Mouse (Mus musculus) adrenal gland, postnatal 10 days (tissue): ENCODE results near the gene Zfp646. TPM values are rescaled to one million over a fixed set of nuclear protein-coding genes. Genes with fewer than 3 reads are reported as not detected.

Experiments
- DNase-seq: peaks from one replicate; pipeline ENCODE4 v3.0.0; 2021; ENCODE audit warnings: mixed read lengths
- total RNA-seq, 2 experiments: library from RNA; stranded (reverse); gene quantifications; 2 replicates each; pipeline ENCODE4 v1.2.3; 2021

Gene Zfp646
- total RNA-seq, 2 experiments from 2014 or later: 29.8 to 35.6 TPM

DNA sequence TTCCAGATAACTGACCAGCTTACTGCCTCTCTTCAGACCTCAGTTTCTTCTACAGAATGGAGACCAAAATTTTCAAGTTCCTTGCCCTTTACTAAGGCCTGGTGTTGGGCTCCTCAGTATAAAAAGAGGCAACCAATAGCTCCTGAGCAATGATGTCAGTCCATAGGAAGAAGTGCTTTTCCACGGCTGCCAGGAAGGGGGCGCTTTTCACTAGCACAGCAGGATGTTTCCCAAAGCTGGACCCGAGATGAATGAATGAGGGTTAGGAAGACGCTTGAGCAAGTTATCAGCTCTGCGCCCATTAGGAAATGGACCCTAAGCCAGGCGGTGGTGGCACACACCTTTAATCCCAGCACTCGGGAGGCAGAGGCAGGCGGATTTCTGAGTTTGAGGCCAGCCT is 45.5 kb downstream of the Zfp646 start:
- DNase-seq: no peak

- no peak for DNase-seq
These were observed 46.6 kb downstream of the Zfp646 start for GRCm38 (mm10) chr7:127922451-127923275.

DNA sequence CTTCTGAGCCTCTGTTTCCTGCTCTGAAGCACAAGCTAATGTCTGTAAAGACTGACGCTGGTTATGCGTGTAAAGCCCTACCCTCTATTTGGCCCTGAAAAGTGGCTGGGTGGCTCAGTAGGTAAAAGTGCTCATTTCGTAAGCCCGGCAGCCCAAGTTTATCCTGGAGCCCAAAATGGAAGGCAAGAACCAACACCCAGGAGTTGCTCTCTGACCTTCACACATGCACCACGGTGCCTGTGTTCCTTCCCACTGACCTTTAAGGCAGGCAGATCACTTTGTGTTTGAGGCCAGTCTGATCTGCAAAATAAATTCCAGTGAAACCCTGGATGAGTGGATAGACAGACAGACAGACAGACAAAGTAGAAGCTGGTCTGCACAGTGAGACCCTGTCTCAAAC is 47.7 kb downstream of the Zfp646 start:
- no peak for DNase-seq

DNA sequence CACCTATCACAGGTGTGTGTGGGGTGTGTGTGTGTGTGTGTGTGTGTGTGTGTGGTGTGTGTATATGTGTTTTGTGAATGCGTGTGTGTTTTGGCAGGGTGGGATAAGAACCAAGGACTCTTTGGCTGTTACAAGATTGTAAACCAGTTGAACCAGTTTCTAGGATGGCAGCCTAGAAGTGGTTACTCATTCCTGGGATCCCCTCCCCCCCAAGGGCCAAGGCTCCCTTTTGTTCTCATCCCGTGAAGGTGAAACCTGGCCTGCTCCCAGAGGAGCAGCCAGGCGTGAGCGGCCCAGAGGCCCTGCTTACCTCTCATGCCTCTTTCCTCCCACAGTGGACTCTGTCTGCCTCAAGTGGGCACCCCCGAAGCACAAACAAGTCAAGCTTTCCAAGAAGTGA is 49.2 kb downstream of the Zfp646 start:
- DNase-seq: no peak

GRCm38 (mm10) chr7:127926066-127926465 is 50.0 kb downstream of the Zfp646 start:
- no peak for DNase-seq

GRCm38 (mm10) chr7:127926846-127927245 is 50.8 kb downstream of the Zfp646 start:
- no peak for DNase-seq

GRCm38 (mm10) chr7:127927726-127928125 is 51.7 kb downstream of the Zfp646 start:
- no peak for DNase-seq

DNA sequence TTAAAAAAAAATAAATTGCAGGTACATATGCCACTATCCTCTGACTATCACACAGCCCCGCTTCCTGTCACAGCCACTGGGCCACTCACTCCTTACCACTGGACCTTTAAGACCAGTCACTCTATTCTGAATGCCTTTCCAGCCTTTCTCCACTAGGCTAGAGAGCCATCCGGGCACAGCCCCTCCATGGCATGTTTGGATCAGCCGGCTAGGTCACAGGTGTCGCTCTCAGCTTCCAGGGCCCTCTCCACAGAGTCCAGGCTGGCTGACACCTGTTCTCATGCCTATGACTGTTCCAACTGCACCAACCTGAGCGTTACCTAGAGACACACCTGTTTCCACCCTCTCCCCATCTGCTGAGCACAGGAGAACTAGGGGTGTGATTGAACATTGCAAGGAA is 52.6 kb downstream of the Zfp646 start:
- no peak for DNase-seq

DNA sequence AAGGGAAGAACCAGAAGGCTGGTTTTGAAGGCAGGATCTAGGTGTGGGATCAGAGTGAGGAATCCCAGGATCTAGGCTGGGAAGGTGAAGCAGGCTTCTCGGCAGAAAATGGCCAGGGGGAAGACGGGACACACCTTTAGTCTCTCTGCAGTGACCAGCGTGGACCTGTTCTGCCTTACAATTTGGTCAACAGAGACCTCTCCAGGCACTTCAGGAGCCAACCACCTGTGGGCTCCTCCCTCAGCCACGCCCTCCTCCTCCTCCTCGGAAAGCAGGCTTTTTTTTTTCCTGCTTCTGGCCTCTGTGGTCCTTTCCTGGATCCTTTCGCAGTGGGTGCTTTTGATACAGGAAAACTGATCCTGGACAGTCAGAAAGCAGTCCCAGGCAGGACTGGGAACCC is 53.9 kb downstream of the Zfp646 start, which contains the start of gene Prss8:
TSS of gene Prss8 (minus strand) at position 182 of the 400 bp plus-strand sequence.
- no peak for DNase-seq

DNA sequence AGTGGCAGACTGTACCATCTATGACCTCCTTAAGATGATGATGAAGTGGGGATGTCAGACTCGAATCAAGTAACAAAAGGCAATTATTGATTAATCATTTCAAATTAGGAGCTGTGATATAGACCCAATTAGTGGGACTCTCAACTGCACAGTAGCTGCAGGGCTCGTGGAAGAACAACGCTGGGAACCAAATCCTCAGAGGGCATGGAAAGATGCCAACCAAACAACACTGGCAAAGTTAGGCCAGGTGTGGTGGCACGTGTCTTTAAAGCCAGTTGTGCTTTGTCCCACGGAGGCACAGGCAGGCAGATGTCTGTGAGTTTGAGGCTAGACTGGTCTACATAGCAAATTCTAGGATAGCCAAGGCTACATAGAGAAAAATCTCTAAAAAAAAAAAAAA is 54.6 kb downstream of the Zfp646 start:
- no peak for DNase-seq

DNA sequence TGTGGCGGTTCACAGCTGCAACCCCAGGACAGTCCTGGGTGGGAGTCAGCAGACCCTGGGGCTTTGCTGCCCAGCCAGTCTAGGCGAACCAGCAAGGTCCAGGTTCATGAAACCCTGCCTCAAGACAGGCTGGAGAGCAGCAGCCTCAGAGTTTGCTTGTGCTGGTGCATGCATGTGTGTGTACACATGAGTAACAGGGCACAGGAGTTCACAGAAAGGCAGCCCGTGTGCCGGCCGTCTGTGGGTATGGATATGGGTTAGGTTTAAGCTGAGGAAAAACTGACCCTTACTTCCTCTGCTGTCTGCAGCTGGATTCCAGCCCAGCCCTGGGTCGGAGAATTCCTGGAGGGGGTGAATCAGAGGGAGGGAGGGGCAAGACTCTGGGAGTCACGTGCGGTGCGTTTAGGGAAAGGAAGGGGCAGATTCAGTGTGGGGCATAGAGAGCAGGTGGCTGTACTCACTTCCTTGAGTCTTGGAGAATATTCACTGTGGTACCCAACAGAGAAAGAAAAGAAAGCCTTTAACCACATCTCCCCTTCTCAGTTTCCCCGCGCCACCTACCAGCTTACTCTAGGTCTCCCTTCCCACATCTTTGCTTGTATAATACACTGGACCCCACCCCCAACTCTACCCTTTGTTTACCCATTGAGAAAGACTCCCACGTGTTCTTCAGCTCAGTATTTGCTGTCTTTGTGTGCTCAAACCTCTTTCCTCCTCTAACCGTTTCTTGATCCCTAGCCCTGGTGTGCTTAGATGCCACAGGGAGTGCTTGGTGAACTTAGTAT is 55.5 kb downstream of the Zfp646 start:
- DNase-seq: peak; percentile 70

DNA sequence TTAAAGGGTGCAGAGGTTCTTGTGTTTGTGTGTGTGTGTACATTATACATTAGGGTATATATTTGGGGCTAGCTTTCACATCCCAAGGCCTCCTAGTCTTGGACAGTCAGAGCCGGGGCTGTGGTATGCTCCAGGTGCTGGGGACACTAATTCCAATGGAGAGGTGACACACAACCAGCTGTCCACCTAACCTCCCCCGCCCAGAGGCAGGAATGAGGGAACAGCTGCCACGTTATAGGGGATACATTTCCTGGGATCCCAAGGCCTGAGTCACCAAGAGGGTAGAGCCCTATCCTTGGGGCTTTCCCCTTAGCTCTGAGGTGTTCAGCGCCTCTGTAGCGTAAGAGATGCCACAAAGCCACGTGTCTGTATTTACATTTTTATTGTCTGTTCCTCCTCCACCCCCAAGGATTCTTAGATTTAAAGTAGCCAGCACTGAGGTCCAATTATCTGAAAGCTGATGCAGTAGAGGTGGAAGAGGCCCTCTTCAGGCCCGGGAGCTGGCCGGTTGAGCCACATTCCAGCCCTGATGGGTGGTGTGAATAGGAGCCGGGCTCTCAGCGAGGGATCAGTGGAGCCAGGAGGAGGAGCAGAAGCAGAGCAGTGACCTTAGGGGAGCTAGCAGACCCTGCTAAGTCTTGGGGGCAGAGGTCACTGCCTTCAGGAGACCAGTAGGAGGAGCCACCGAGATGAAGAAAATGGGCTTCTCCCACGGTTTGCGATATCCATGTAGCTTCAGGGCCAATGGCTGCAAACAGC is 56.4 kb downstream of the Zfp646 start:
- DNase-seq: no peak

- no peak for DNase-seq
These were observed 58.1 kb downstream of the Zfp646 start for GRCm38 (mm10) chr7:127934075-127934474.

DNA sequence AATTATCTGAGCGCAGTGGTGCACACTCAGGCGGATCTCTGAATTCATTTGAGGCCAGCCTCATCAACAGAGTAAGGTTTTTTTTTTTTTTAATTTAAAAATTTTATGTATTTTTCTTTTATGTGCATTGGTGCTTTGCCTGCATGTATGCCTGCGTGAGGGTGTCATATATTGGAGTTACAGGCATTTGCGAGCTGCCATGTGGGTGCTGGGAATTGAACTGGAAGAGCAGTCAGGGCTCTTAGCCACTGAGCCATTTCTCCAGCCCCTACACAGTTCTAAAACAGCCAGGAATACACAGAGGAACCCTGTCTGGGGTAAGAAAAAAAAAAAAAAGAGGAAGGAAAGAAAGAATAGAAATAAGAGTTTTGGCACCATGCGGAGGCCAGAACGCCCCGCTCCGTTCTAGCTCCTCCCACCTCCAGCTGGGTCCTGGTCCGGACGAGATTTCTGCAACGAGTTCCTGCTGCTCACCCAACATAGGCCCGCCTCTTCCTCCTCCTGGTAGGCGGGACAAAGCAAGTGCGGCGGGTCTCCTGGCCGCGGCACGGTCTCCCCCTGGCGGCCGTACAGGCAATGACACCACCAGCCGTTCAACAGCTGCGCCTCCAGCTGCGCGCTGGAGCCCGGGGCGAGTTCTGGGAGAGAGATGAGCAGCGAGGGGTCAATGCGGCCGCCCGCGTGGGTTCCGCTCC is 59.2 kb downstream of the Zfp646 start:
- DNase-seq: peak; percentile 98

Other genes with a start within 250 kb of the Zfp646 start
- gene Bcl7c, start 167.3 kb upstream of the Zfp646 start, total RNA-seq: 10 to 100 TPM; 77.0 to 81.8 TPM
- gene Ctf1, start 163.5 kb upstream of the Zfp646 start, total RNA-seq: 1 to 10 TPM; 6.3 to 6.8 TPM
- gene Ctf2, start 144.1 kb upstream of the Zfp646 start, total RNA-seq: not detected
- 10 to 100 TPM; 12.3 to 18.5 TPM for gene Fbxl19, start 131.7 kb upstream of the Zfp646 start, total RNA-seq
- gene Orai3, start 106.4 kb upstream of the Zfp646 start, total RNA-seq: 10 to 100 TPM; 31.5 to 32.0 TPM
- gene Setd1a, start 99.6 kb upstream of the Zfp646 start, total RNA-seq: 10 to 100 TPM; 35.9 to 46.6 TPM
- 1 to 10 TPM; 4.7 to 5.6 TPM for gene Gm49388, start 90.6 kb upstream of the Zfp646 start, total RNA-seq
- 10 to 100 TPM; 57.1 to 73.1 TPM for gene Hsd3b7, start 75.6 kb upstream of the Zfp646 start, total RNA-seq
- gene Stx4a, start 51.9 kb upstream of the Zfp646 start, total RNA-seq: 10 to 100 TPM; 67.8 to 94.9 TPM
- gene Stx1b, start 51.7 kb upstream of the Zfp646 start, total RNA-seq: 1 to 10 TPM; 6.9 to 9.4 TPM
- 1 to 10 TPM; 5.4 to 9.5 TPM for gene Zfp668, start 607 bp downstream of the Zfp646 start, total RNA-seq
- 1 to 10 TPM in 1 of 2 experiments, under 1 TPM in 1; 0.72 to 1.2 TPM for gene Prss53, start 14.7 kb downstream of the Zfp646 start, total RNA-seq
- not detected for gene Gm21974, start 19.2 kb downstream of the Zfp646 start, total RNA-seq
- 100 to 1,000 TPM in 1 of 2 experiments, 10 to 100 TPM in 1; 84.3 to 112 TPM for gene Vkorc1, start 19.4 kb downstream of the Zfp646 start, total RNA-seq
- gene Bckdk, start 27.9 kb downstream of the Zfp646 start, total RNA-seq: 100 to 1,000 TPM; 124 to 135 TPM
- 10 to 100 TPM; 22.5 to 24.7 TPM for gene Kat8, start 36.3 kb downstream of the Zfp646 start, total RNA-seq
- under 1 TPM; 0.45 to 0.96 TPM for gene Prss8, start 53.9 kb downstream of the Zfp646 start, total RNA-seq
- gene Prss36, start 70.5 kb downstream of the Zfp646 start, total RNA-seq: 10 to 100 TPM; 11.5 to 12.4 TPM
- gene Fus, start 91.2 kb downstream of the Zfp646 start, total RNA-seq: 100 to 1,000 TPM; 261 to 396 TPM
- gene Pycard, start 117.6 kb downstream of the Zfp646 start, total RNA-seq: 1 to 10 TPM; 5.6 to 8.0 TPM
- 10 to 100 TPM in 1 of 2 experiments, 1 to 10 TPM in 1; 5.2 to 24.5 TPM for gene Trim72, start 127.7 kb downstream of the Zfp646 start, total RNA-seq
- gene Itgam, start 186.4 kb downstream of the Zfp646 start, total RNA-seq: 1 to 10 TPM; 5.4 to 5.9 TPM
- gene Gm49368, start 186.5 kb downstream of the Zfp646 start, total RNA-seq: under 1 TPM in 1 of 2 experiments, not detected in 1; 0.09 TPM